Mouse (Mus musculus) limb, embryonic 11.5 days (tissue): ENCODE measurements around the gene Rab5if. TPM values are rescaled to one million over a fixed set of nuclear protein-coding genes. Genes with fewer than 3 reads are reported as not detected.

Experiments
- ATAC-seq: fragments of 200-750 bp; cut with Nextera tagmentation; 2 replicates; pipeline ENCODE4 v1.8.0; 2017; ENCODE audit warnings: low read depth; ENCODE audit not compliant: insufficient number of reproducible peaks, low FRiP score, low TSS enrichment
- DNase-seq: peaks from one replicate; pipeline ENCODE4 v3.0.0-alpha.2; 2015; ENCODE audit warnings: low spot score
- H3K27ac ChIP-seq: fragments of 300-500 bp; sonication (generic); replicated peaks from 2 replicates; pipeline ENCODE4 v1.5.1; 2014; ENCODE audit warnings: low read depth, mild to moderate bottlenecking, low read length
- H3K27me3 ChIP-seq: fragments of 300-500 bp; sonication (generic); 2 replicates; pipeline ENCODE4 v1.6.1; 2014; ENCODE audit warnings: mild to moderate bottlenecking, low read length, mixed read lengths; ENCODE audit not compliant: control insufficient read depth, insufficient read depth
- H3K36me3 ChIP-seq: fragments of 300-500 bp; sonication (generic); 2 replicates; pipeline ENCODE4 v1.6.1; 2014; ENCODE audit warnings: mild to moderate bottlenecking, low read length, moderate library complexity, mixed read lengths; ENCODE audit not compliant: control insufficient read depth, insufficient read depth
- H3K4me1 ChIP-seq: fragments of 300-500 bp; sonication (generic); 2 replicates; pipeline ENCODE4 v1.6.1; 2014; ENCODE audit warnings: low read length, mixed read lengths; ENCODE audit not compliant: control insufficient read depth, insufficient read depth
- H3K4me2 ChIP-seq: fragments of 300-500 bp; sonication (generic); 2 replicates; pipeline ENCODE4 v1.6.1; 2014; ENCODE audit warnings: low read depth, mild to moderate bottlenecking, moderate library complexity; ENCODE audit not compliant: severe bottlenecking
- H3K4me3 ChIP-seq: fragments of 300-500 bp; sonication (generic); 2 replicates; pipeline ENCODE4 v1.5.1; 2014; ENCODE audit warnings: low read depth, low read length
- H3K9ac ChIP-seq: fragments of 300-500 bp; sonication (generic); 2 replicates; pipeline ENCODE4 v1.6.1; 2014; ENCODE audit warnings: mild to moderate bottlenecking, low read length
- H3K9me3 ChIP-seq: fragments of 300-500 bp; sonication (generic); 2 replicates; pipeline ENCODE4 v1.6.1; 2016; ENCODE audit warnings: low read length; ENCODE audit not compliant: control insufficient read depth
- WGBS: fragments of 180-500 bp; shearing (Covaris S2); extraction: QIAGEN DNeasy Blood & Tissue Kit; methylation state at CpG from one replicate; pipeline ENCODE4 v1.1.7; 2014; 5-methylcytosine and 5-hydroxymethylcytosine counted together
- polyA plus RNA-seq: library from polyadenylated mRNA; unstranded; fragments of >200 nt; fragmentation: Nextera tagmentation; extraction: Ambion mirVana; gene quantifications from 2 replicates; pipeline ENCODE4 v1.2.1, GENCODE M21; 2014

Gene Rab5if
- polyA plus RNA-seq, 1 experiment from 2014 or later = 202 TPM

DNA sequence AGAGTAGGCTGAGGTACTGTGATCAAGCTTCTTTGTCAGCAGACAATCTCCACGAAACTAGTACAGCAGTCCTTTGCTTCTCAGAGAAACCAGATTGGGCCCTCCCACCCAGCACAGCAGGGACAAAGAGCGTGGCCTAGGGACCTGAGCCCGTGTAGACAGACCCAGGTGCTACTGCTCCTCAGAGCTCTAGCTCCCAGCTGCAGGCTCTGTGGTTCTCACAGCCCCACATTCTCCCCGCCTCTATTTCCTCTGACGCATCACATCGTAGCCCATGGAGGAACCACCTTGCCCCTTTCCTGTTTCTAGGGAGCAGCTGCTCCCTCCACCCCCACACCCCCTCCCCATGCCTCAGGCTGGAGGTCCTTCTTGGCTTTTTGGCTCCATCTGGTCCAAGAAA lies 24.1 kb downstream of the Rab5if start, which contains the start of gene Sla2:
Gene Sla2 (minus strand): TSS at position 176 of the 400 bp plus-strand sequence.
- ATAC-seq = no peak
- no peak within 1 kb of the TSS for H3K9ac ChIP-seq
- no peaks in the 10 kb centered on the region for H3K36me3 ChIP-seq
- H3K4me2 ChIP-seq = no peak within 1 kb of the TSS
- DNase-seq = no peak
- H3K27me3 ChIP-seq = no peaks in the 10 kb centered on the region
- H3K27ac ChIP-seq = no peak within 1 kb of the TSS
- H3K9me3 ChIP-seq = no peaks in the 10 kb centered on the region
- no peaks in the 10 kb centered on the region for H3K4me1 ChIP-seq
- 63% methylated on average over 6 of the region's 6 CpGs for WGBS
- H3K4me3 ChIP-seq = no peak within 1 kb of the TSS

DNA sequence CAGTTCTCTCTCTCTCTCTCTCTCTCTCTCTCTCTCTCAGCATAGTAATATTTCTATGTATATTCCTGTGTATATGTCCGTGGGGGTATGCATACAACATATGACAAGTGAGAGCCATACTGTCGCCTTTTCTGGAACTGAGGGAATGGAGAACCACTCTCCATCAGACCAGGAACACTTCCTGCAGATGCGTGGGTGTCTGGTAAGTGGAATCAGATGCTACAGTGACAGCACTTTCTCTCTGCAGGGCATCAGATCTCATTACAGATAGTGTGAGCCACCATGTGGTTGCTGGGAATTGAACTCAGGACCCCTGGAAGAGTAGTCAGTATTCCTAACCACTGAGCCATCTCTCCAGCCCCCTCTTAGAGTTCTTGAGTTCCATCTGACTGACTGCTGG lies 25.6 kb downstream of the Rab5if start:
- Histone ChIP-seq H3K36me3 (no peaks in the 10 kb centered on the region), H3K4me2 (no peak overlapping the region), H3K9me3 (no peaks in the 10 kb centered on the region), H3K4me3 (no peak overlapping the region), H3K4me1 (no peaks in the 10 kb centered on the region), H3K27ac (no peak overlapping the region), H3K9ac (no peak overlapping the region), H3K27me3 (no peaks in the 10 kb centered on the region)
- no peak for DNase-seq
- ATAC-seq = no peak
- WGBS = 66% methylated on average over 3 of the region's 3 CpGs

DNA sequence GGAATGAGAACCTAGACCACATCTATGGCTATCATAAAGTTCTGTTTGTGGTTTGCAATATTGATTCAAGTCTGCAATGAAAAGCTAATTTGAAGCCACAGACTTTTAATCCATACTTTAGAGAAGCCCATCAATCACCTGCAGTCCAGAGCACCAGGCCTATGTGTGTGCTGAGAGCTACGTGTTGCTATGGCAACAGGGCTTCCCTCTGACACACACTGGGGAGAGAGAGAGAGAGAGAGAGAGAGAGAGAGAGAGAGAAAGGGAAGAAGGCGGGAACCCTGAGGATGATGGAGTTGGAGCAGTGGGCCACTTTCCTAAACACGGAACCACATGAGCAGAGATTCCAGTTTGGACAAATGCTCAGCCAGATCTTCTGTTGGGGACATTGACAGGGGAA lies 29.3 kb downstream of the Rab5if start:
- Histone ChIP-seq H3K27me3 (no peaks in the 10 kb centered on the region), H3K4me2 (no peak overlapping the region), H3K36me3 (no peaks in the 10 kb centered on the region), H3K4me3 (no peak overlapping the region), H3K4me1 (no peaks in the 10 kb centered on the region), H3K9me3 (no peaks in the 10 kb centered on the region), H3K9ac (no peak overlapping the region), H3K27ac (no peak overlapping the region)
- 60% methylated on average over 3 of the region's 3 CpGs for WGBS
- ATAC-seq (no peak), DNase-seq (no peak)

DNA sequence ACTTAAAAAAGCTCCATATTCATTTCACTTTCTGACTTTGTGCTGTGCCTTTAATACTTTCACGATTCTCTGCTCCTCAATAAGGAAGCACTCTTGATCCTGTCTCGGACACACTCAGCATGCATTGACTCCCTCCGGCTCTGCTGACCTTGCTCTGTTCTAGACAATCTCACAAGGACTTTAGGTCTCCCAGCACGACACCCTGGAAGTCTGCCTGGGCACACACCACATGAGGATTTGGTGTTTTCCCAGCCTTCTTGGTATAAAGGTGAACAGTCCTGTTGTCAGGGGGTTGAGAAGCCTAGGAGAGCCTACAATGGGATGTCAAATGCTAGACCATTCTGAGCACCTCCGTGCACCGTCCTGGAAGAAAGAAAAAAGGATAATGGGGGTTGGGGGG lies 29.9 kb downstream of the Rab5if start:
- WGBS = 83% methylated on average over 6 of the region's 6 CpGs
- no peaks in the 10 kb centered on the region for H3K36me3 ChIP-seq

DNA sequence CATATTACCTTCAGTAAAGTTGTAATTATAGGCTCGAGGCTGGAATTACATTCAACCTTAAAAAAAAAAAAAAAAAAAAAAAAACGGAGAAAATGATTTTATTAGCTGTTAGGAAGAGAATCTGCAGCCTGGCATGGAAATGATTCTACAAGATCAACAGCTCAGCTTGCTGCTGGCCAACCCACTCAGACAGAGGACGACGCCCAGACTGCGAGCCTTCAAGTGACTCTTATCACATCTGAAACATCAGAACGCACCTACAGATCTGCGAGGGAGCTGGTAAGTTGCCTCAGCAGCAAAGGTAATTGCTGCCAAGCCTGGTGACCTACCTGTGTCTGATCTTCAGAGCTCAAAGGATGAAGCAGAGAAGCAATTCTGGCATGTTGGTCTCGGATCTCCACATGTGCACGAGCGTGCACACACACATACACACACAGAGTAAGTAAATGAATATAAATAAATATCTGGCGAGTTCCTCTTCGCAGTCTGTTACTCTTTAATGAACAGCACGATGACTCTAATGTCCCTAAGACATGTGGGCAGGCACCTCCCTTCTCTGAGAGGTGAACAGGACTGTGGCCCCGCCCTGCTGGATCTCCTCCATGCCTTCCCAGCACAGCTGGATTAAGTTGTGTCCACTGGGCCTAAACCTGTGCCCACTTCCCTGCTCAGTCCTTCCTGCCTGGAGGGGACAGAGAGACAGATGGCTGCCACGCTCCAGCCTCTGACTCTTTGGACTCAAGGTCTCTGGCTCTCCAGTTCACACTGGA lies 31.8 kb downstream of the Rab5if start:
- 76% methylated on average over 15 of the region's 15 CpGs for WGBS
- no peak for ATAC-seq
- Histone ChIP-seq H3K36me3 (no peaks in the 10 kb centered on the region), H3K9ac (no peak overlapping the region), H3K4me2 (no peak overlapping the region), H3K9me3 (no peaks in the 10 kb centered on the region), H3K27ac (no peak overlapping the region), H3K4me1 (no peaks in the 10 kb centered on the region), H3K4me3 (no peak overlapping the region), H3K27me3 (no peaks in the 10 kb centered on the region)
- DNase-seq = no peak

More for the DNA sequence above, 29.9 kb downstream of the Rab5if start:
- Histone ChIP-seq H3K27ac (no peak overlapping the region), H3K9me3 (no peaks in the 10 kb centered on the region), H3K4me2 (no peak overlapping the region), H3K9ac (no peak overlapping the region), H3K4me3 (no peak overlapping the region), H3K27me3 (no peaks in the 10 kb centered on the region), H3K4me1 (no peaks in the 10 kb centered on the region)
- ATAC-seq (no peak), DNase-seq (no peak)

DNA sequence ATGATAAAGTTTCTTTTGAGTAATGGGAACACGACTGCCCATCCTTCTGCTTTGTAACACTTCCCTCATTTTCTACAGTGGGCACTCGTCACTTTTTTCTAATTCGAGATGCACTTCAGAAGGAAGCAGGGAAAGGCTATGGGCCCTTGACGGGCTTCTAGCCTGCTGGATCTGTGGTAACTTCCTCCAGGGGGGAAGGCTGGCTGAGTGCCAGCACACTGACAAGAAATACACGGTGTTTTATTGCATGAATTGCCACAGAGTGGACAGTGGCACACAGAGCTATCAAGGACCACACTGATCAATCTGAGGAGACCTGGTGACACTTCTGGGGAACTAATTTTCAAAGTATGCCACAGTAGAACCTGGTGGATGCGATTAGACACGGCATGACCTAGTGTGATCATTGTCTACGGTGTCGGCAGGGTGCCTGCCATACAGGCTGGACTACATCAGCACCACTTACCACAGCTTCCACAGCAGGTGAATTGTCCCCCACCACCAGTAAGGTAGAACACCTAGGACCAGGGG lies 33.5 kb downstream of the Rab5if start:
- no peaks in the 10 kb centered on the region for H3K27me3 ChIP-seq
- ATAC-seq = no peak
- 79% methylated on average over 9 of the region's 9 CpGs for WGBS
- no peak overlapping the region for H3K9ac ChIP-seq
- H3K9me3 ChIP-seq = no peaks in the 10 kb centered on the region
- H3K4me3 ChIP-seq = no peak overlapping the region
- H3K27ac ChIP-seq = no peak overlapping the region
- no peak for DNase-seq
- no peaks in the 10 kb centered on the region for H3K4me1 ChIP-seq
- H3K4me2 ChIP-seq = no peak overlapping the region
- H3K36me3 ChIP-seq = no peaks in the 10 kb centered on the region

DNA sequence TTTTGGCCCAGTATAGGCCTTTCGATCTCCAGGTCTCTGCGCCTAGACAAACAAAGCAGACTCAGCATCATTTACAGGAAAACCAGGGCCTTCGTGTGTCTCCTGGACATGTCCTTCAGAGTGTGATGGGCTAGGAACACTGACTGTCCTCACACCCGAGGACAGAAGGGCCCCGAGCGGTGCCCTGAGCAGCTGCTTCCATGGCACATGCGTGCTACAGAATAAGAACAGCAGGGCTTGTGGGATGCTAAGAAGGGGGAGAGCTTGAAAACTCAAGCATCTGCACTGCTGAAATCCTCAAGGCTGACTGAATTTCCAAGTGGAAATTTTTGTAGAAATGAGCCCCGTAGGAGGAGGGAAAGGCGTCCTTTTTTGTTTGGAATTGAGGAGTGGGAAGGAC lies 34.1 kb downstream of the Rab5if start:
- Histone ChIP-seq H3K27me3 (no peaks in the 10 kb centered on the region), H3K27ac (no peak overlapping the region), H3K4me3 (no peak overlapping the region), H3K9me3 (no peaks in the 10 kb centered on the region), H3K9ac (no peak overlapping the region), H3K4me2 (no peak overlapping the region), H3K4me1 (no peaks in the 10 kb centered on the region), H3K36me3 (no peaks in the 10 kb centered on the region)
- DNase-seq (no peak), ATAC-seq (no peak)
- WGBS = 90% methylated on average over 9 of the region's 9 CpGs

DNA sequence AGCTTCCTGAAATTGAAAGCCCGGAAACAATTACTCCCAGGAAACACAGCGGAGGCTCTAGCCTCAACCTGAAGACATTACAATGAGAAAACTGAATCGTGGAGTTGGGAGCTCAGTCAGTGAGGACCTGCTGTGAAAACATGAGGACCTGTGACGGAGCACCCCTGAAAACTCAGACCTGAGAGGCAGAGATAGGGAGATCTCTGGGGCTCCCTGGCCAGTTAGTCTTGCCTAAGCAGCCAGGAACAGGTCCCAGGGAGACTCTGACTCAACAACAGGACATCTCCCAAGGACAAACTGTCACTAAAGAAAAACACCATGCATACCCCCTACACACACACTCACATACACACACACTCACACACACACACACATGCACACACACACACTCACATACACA lies 35.4 kb downstream of the Rab5if start:
- no peak for DNase-seq
- Histone ChIP-seq H3K9me3 (no peaks in the 10 kb centered on the region), H3K36me3 (no peaks in the 10 kb centered on the region), H3K27me3 (no peaks in the 10 kb centered on the region), H3K4me3 (no peak overlapping the region), H3K27ac (no peak overlapping the region), H3K4me1 (no peaks in the 10 kb centered on the region), H3K9ac (no peak overlapping the region), H3K4me2 (no peak overlapping the region)
- WGBS = 82% methylated on average over 4 of the region's 4 CpGs
- ATAC-seq = no peak

DNA sequence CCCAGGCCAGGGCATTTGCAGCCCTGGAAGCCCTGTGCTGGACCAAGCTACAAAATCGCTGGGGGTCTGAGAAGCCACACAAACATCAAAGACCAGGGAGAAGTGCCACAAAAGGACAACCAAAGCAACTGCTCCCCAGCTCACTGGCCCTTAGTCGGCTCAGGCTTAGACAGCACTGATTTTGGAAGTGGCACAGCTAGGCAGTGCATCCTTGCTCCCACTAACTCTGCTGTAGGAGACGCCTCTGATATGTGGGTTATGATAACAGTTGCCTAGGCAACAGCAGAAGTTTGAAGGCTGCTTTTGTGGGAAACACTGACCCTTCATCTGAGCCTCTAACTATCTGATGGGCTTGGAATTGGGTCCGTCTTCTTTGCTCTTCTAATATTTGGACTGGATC lies 36.3 kb downstream of the Rab5if start:
- no peaks in the 10 kb centered on the region for H3K36me3 ChIP-seq
- WGBS = 76% methylated on average over 4 of the region's 4 CpGs
- H3K9ac ChIP-seq = no peak overlapping the region
- ATAC-seq (no peak), DNase-seq (no peak)
- H3K27me3 ChIP-seq = no peaks in the 10 kb centered on the region
- H3K4me2 ChIP-seq = no peak overlapping the region
- H3K4me3 ChIP-seq = no peak overlapping the region
- no peak overlapping the region for H3K27ac ChIP-seq
- no peaks in the 10 kb centered on the region for H3K9me3 ChIP-seq
- H3K4me1 ChIP-seq = no peaks in the 10 kb centered on the region
